In the genomic region with DNA sequence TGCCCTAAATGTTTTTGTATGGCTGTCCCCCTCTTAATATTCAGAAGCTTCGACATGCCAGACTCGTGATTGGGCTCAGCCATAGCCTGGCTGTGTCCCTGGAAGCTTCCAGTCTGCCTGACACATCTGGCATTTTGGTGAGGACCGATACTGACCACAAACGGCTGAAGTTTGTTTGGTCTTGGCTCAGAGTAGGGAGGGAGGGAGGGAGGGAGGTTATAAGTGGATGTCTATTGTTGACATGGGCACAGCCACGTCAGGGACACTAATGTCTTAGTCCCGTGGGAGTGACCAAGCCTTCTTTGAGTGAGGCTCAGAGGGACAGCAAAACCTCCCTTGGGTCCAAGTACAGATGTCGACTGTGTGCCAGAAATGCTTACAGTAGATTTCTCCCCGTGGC, we compare ENCODE assay signal across 17 mouse cellular contexts.
DNase-seq lines count a peak whose midpoint lies in the region; ATAC-seq and TF ChIP-seq lines count a peak whose summit lies in the region.
"Had no signal": no experiment of that assay in that cellular context is flagged by ENCODE, and none has a peak within 500 bp of the region (broad histone marks: within the 10 kb centered on the region; RNA-seq: fewer than 3 reads in every experiment).

No protein-coding gene starts in this region.

- no peak overlapping the region for H3K9ac ChIP-seq in kidney, postnatal 0 days (ENCODE audit: low read depth, low read length)
- H3K9ac ChIP-seq: hindbrain, embryonic 13.5 days; limb, embryonic 15.5 days; midbrain, embryonic 12.5 days had no signal

- whole genome bisulfite sequencing in kidney, postnatal 0 days: 24% methylated on average over 8 of the region's 8 CpGs
- 48% methylated on average over 8 of the region's 8 CpGs for WGBS in cerebellum, adult 2 months

- no peaks in the 10 kb centered on the region for H3K27me3 ChIP-seq in kidney, postnatal 0 days (ENCODE audit: insufficient read depth, low read length)
- H3K27me3 ChIP-seq in C2C12 (ENCODE audit: control insufficient read depth, insufficient read depth, insufficient read length): no peaks in the 10 kb centered on the region
- H3K27me3 ChIP-seq in cerebellum, adult 2 months (ENCODE audit: control insufficient read depth, insufficient read depth, low read length): no peaks in the 10 kb centered on the region; the same call in 1 of the 2 replicates
- H3K27me3 ChIP-seq: limb, embryonic 15.5 days had no signal

- H3ac ChIP-seq in C2C12 (ENCODE audit: control insufficient read depth, insufficient read length, low read depth): no peak overlapping the region

- no peak for TF ChIP-seq CTCF in kidney, postnatal 0 days (IDR thresholded peaks at IDR 0.05; ENCODE audit: low read depth)
- no peak for TF ChIP-seq CTCF in C2C12 (IDR thresholded peaks at IDR 0.05; ENCODE audit: control insufficient read depth, insufficient read depth, insufficient read length)
- no peak for TF ChIP-seq CTCF in cerebellum, adult 2 months (IDR thresholded peaks at IDR 0.05; ENCODE audit: borderline replicate concordance, insufficient read depth, low read depth, low read length)

- H3K79me3 ChIP-seq in C2C12 (ENCODE audit: low read depth): peaks cover 29% of the 10 kb centered on the region

- H3K36me3 ChIP-seq in kidney, postnatal 0 days (ENCODE audit: insufficient read depth, low read length): no peaks in the 10 kb centered on the region
- peaks cover 44% of the 10 kb centered on the region for H3K36me3 ChIP-seq in C2C12 (ENCODE audit: control insufficient read depth, insufficient read depth)
- H3K36me3 ChIP-seq: hindbrain, embryonic 13.5 days; limb, embryonic 15.5 days; midbrain, embryonic 12.5 days had no signal

- peak; percentile 31; the same call in 1 of the 2 replicates for ATAC-seq in kidney, postnatal 0 days (replicated peaks; ENCODE audit: low FRiP score, low read depth)
- ATAC-seq: intestine, postnatal 0 days had no signal

- H3K9me3 ChIP-seq in kidney, postnatal 0 days (replicated peaks; ENCODE audit: low read length): no peaks in the 10 kb centered on the region
- H3K9me3 ChIP-seq: hindbrain, embryonic 13.5 days; limb, embryonic 15.5 days; midbrain, embryonic 12.5 days had no signal

- no peak for TF ChIP-seq POLR2A in cerebellum, adult 2 months (IDR thresholded peaks at IDR 0.05; ENCODE audit: borderline replicate concordance, insufficient read depth, low read length)

- no peak overlapping the region for H3K4me3 ChIP-seq in kidney, postnatal 0 days (replicated peaks; ENCODE audit: low read depth, low read length)
- no peak overlapping the region for H3K4me3 ChIP-seq in C2C12 (ENCODE audit: insufficient read depth, poor library complexity, severe bottlenecking)
- no peak overlapping the region for H3K4me3 ChIP-seq in cerebellum, adult 2 months (replicated peaks; ENCODE audit: insufficient read depth, low read depth, low read length)
- H3K4me3 ChIP-seq: hindbrain, embryonic 13.5 days; limb, embryonic 15.5 days; midbrain, embryonic 12.5 days had no signal

- peak; percentile 7 for DNase-seq in embryo, embryonic 9.5 days (ENCODE audit: extremely low spot score)
- DNase-seq in embryo, embryonic 10 days (ENCODE audit: low spot score): no peak
- peak; percentile 40 for DNase-seq in kidney, postnatal 0 days (ENCODE audit: low spot score)
- no peak for DNase-seq in kidney, adult 18-20 months
- peak; percentile 7 to 41 for DNase-seq in kidney, postnatal 25 days
- no peak for DNase-seq in cerebellum, postnatal 4 days (ENCODE audit: low spot score in 2 of 2)
- DNase-seq in cerebellum, adult 2 months: no peak
- DNase-seq: B cell, adult 2 months; cerebellum, adult 9-10 months; gastrocnemius, postnatal 36 days; right cerebral cortex, adult 18-20 months; thymus, postnatal 4 days had no signal

- H3K4me2 ChIP-seq in kidney, postnatal 0 days (ENCODE audit: low read length): no peak overlapping the region
- H3K4me2 ChIP-seq: hindbrain, embryonic 13.5 days; limb, embryonic 15.5 days; midbrain, embryonic 12.5 days had no signal

- H3K79me2 ChIP-seq in C2C12 (ENCODE audit: control insufficient read depth, insufficient read depth): peaks cover 68% of the 10 kb centered on the region

- peak overlapping the region; percentile 54 for H3K27ac ChIP-seq in kidney, postnatal 0 days
- no peak overlapping the region for H3K27ac ChIP-seq in cerebellum, adult 2 months (ENCODE audit: insufficient read depth, low read length)
- H3K27ac ChIP-seq: hindbrain, embryonic 13.5 days; limb, embryonic 15.5 days; midbrain, embryonic 12.5 days had no signal

- 0 out of 2 replicates have a peak, but pooled peaks cover 5% of the 10 kb centered on the region for H3K4me1 ChIP-seq in kidney, postnatal 0 days (replicated peaks; ENCODE audit: insufficient read depth, low read length)
- no peaks in the 10 kb centered on the region for H3K4me1 ChIP-seq in cerebellum, adult 2 months (ENCODE audit: control insufficient read depth, insufficient read depth, low read length)
- H3K4me1 ChIP-seq: limb, embryonic 15.5 days; midbrain, embryonic 12.5 days had no signal

TF ChIP-seq in C2C12, 6 proteins besides CTCF, POLR2A, EP300 and RAD21:
- TF ChIP-seq FOSL1 (IDR thresholded peaks at IDR 0.05; ENCODE audit: insufficient read depth, low read length, poor library complexity, severe bottlenecking): no peak
- peak; percentile 40 for TF ChIP-seq MYOD1 (IDR thresholded peaks at IDR 0.05; ENCODE audit: control insufficient read depth, insufficient read length, low read depth)
- peak; percentile 40 for TF ChIP-seq MAX (IDR thresholded peaks at IDR 0.05)

Comparison
In these comparisons a context has a peak if more than half of its experiments do, and no peak if none do; other contexts are left out.
1. DNase-seq: peak in embryo, embryonic 9.5 days (single experiment), kidney, postnatal 0 days (single experiment) and kidney, postnatal 25 days (2 of 2); none in embryo, embryonic 10 days (single experiment), kidney, adult 18-20 months (single experiment), cerebellum, postnatal 4 days (0 of 2) and cerebellum, adult 2 months (0 of 2).